Mouse (Mus musculus) spleen, adult 2 months (tissue): ENCODE results near the gene Atp7b. TPM values are rescaled to one million over a fixed set of nuclear protein-coding genes. Genes with fewer than 3 reads are reported as not detected.

ENCODE experiments used
- DNase-seq, 2 experiments: peaks; one replicate each; pipeline versions ENCODE4 v3.0.0 to v3.0.0-alpha.2; 2012 to 2021; ENCODE audit warnings: low spot score in 2 of 2, low read depth in 1 of 2
- H3K27ac ChIP-seq: fragments of 200-500 bp; 2 replicates; pipeline ENCODE4 v1.5.1; 2012; ENCODE audit warnings: low read length, inconsistent platforms; ENCODE audit not compliant: insufficient read depth
- H3K27me3 ChIP-seq: fragments of 200-500 bp; 2 replicates; pipeline ENCODE4 v1.6.1; 2012; ENCODE audit warnings: mild to moderate bottlenecking, moderate library complexity, low read length, inconsistent platforms; ENCODE audit not compliant: control insufficient read depth, insufficient read depth
- H3K36me3 ChIP-seq: fragments of 200-500 bp; 2 replicates; pipeline ENCODE4 v1.6.1; 2012; ENCODE audit warnings: mild to moderate bottlenecking, low read length, inconsistent platforms; ENCODE audit not compliant: control insufficient read depth, insufficient read depth
- H3K4me1 ChIP-seq: fragments of 200-500 bp; 2 replicates; pipeline ENCODE4 v1.6.1; 2011; ENCODE audit warnings: inconsistent platforms; ENCODE audit not compliant: control insufficient read depth, insufficient read depth, insufficient read length
- H3K4me3 ChIP-seq: fragments of 200-500 bp; 2 replicates; pipeline ENCODE4 v1.5.1; 2011; ENCODE audit warnings: mild to moderate bottlenecking, inconsistent platforms; ENCODE audit not compliant: insufficient read depth, insufficient read length; ENCODE audit errors: extremely low read depth
- CTCF ChIP-seq: fragments of 200-500 bp; IDR thresholded peaks from 2 replicates; pipeline ENCODE4 v1.5.1; 2011; ENCODE audit warnings: mild to moderate bottlenecking, inconsistent platforms; ENCODE audit not compliant: insufficient read depth, insufficient read length, insufficient replicate concordance; ENCODE audit errors: extremely low read depth
- POLR2A ChIP-seq: fragments of 200-500 bp; IDR thresholded peaks from 2 replicates; pipeline ENCODE4 v1.6.1; 2011; ENCODE audit warnings: low read depth, low read length, inconsistent platforms
- WGBS: fragments of 180-500 bp; shearing (Covaris S2); methylation state at CpG from one replicate; pipeline ENCODE4 v1.1.7; 2018; 5-methylcytosine and 5-hydroxymethylcytosine counted together
- polyA plus RNA-seq: library from polyadenylated mRNA; depleted of rRNA; stranded (reverse); fragments of >200 nt; gene quantifications from 2 replicates; pipeline ENCODE4 v1.2.3, GENCODE M21; 2012

Gene Atp7b
- polyA plus RNA-seq, 1 experiment, result 1.1 TPM

DNA sequence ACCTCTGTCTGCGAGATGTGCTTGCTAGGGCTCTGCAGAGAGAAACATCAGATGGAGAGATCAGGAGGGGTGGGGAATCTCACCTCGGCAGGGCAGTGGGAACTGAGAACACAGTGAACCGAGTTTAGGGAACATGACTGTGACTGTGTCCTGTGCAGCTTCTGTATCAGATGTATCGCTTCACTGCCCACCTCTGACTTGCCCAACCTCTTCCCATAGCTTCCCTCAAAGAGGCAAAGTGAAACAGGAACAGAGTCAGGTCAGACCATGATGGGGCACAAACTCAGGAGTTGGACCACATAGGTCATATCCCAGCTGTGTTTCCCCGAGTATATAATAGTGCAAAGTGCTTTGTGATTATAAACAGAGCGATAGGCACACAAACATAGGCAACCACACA is 53.7 kb downstream of the Atp7b start:
- Histone ChIP-seq H3K4me1 (no peaks in the 10 kb centered on the region), H3K36me3 (no peaks in the 10 kb centered on the region), H3K27me3 (no peaks in the 10 kb centered on the region), H3K4me3 (no peak overlapping the region), H3K27ac (no peak overlapping the region)
- no peak for DNase-seq
- WGBS, result 65% methylated on average over 6 of the region's 6 CpGs
- no peak for TF ChIP-seq POLR2A
- TF ChIP-seq CTCF, result no peak

DNA sequence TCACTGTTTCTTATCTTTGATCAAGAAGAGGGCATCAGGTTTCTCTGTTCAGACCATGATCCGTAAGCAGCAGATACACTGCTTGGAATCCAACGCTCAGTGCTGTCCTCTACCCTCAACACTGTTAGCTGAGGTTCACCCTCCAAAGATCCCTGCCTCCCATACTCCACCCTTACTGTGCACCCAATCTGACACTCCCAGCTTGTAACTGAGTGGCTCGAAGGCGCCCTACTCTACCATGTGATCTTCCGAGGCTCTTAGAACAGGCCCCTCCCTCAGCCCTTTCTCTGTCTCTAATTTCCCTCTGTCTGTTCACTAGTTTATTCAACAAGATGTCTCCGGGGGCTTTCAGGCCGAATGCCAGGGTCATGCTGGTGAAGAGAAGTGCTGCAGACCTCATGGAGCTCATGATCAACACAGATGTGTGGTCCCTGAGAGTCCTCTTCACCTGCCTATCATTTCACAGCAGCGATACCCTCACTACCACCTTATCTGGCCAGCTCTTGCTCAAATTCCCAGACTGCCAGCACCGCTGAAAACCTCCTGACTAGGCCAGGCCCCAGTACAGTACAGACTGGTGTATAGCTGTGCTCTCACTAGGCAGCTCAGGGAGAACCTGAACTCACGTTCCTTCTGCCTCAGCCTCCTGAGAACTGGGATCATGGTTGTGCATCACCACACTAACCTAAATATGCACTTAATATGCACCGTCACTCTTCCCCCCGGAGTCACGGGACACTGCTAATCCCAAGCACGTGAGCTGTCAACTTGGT is 55.2 kb downstream of the Atp7b start:
- DNase-seq, result no peak
- no peaks in the 10 kb centered on the region for H3K36me3 ChIP-seq
- no peaks in the 10 kb centered on the region for H3K4me1 ChIP-seq
- 87% methylated on average over 14 of the region's 14 CpGs for WGBS
- TF ChIP-seq POLR2A, result no peak
- TF ChIP-seq CTCF, result no peak
- no peak overlapping the region for H3K27ac ChIP-seq
- H3K4me3 ChIP-seq, result no peak overlapping the region
- no peaks in the 10 kb centered on the region for H3K27me3 ChIP-seq

DNA sequence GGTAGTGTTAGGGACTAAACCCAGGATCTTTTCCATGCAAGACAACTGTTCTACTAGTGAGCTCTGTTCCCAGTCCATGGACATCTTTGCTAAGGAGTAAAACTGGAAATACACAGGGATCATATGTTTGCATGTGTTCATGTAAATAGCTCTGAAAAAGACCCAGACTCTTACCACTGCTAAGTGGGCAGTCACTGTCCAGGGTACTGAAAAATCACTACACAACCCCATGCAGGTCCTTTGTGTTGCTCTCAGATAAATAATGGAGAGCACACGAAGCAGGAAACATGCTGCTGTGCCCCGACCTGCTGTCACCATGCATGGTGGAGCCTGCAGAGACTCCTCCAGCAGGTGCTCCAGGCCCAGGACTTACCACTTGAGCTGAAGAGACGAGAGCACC is 64.9 kb downstream of the Atp7b start:
- 37% methylated on average over 3 of the region's 3 CpGs for WGBS
- H3K27ac ChIP-seq, result no peak overlapping the region
- no peaks in the 10 kb centered on the region for H3K4me1 ChIP-seq
- no peaks in the 10 kb centered on the region for H3K27me3 ChIP-seq
- TF ChIP-seq CTCF, result no peak
- no peak for TF ChIP-seq POLR2A
- H3K4me3 ChIP-seq, result no peak overlapping the region
- no peaks in the 10 kb centered on the region for H3K36me3 ChIP-seq
- DNase-seq, result no peak

DNA sequence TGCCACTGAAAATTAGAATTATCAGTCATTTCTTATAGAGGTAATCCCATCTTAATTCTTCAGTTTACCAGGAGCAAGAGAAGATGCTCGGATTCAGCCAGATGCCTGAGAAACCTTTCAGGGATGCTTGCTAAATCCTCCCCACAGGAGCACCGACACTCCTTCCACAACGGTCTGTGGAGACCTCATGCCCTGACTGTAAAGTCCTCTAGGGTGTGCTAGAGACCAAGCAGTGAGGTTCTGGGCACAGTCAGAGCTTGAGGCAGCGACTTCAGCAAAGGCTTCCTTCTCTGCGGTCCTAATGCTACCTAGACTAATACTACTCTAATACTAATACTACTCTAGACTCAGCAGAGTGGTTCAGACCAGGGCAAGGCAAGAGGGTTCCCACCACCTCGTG is 67.9 kb downstream of the Atp7b start:
- H3K4me1 ChIP-seq, result no peaks in the 10 kb centered on the region
- TF ChIP-seq CTCF (peak; percentile 32; the same call in 1 of the 2 replicates), POLR2A (no peak)
- DNase-seq, result no peak
- H3K27me3 ChIP-seq, result no peaks in the 10 kb centered on the region
- no peak overlapping the region for H3K27ac ChIP-seq
- no peaks in the 10 kb centered on the region for H3K36me3 ChIP-seq
- H3K4me3 ChIP-seq, result no peak overlapping the region
- WGBS, result 19% methylated on average over 6 of the region's 6 CpGs

DNA sequence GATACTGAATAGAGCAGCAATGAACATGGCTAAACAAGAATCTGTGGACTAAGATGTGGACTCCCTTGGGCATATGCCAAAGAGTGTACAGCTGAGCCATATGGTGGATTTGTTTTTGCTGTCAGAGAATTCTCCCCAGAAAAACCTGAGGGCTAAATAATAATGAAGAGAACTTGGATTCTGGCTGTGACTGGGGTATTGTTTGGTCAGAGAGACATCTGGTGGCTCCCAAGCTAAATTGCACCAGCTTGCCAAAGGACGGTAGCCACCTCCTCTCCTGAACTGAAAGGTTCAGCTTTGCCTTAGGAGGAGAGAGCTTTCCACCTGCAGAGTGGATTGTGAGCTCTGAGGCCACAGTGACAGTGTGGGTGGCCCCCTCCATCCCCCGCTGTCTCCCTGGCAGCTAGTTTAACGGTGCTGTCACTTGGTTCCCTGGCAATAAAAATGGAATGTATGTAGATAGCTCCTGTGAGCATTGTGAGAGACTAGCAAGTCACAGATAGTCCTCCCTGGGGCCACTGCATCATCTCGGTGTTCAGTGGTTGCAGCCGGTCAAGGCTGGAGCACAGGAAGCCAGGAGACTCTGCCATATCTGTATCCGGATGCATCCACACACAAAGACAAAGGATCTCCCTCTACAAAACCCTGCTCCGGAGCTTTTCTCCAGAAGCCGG is 78.3 kb downstream of the Atp7b start:
- DNase-seq, result no peak
- Histone ChIP-seq H3K36me3 (no peaks in the 10 kb centered on the region), H3K27ac (no peak overlapping the region), H3K4me1 (no peaks in the 10 kb centered on the region), H3K4me3 (no peak overlapping the region), H3K27me3 (no peaks in the 10 kb centered on the region)
- no peak for TF ChIP-seq POLR2A
- TF ChIP-seq CTCF, result no peak
- 64% methylated on average over 8 of the region's 8 CpGs for WGBS

DNA sequence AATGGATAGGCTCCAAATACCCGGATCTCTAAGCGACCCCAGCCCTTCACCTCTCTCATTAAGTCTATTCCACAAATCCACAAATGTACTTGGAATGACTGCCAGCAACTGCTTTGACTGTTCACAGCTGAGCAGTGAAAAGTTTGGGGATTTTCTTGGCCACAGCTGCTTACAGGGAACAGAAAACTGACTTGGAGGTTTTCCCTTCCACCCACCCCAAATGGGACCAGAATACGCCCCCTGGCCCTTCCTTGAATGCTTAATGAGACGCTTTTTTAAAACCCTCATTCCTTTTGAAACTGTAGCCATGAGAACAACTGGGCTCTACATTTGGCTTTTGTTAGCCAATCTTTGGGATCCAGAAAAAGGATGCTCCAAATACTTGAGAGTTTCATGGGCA is 81.9 kb downstream of the Atp7b start:
- 70% methylated on average over 4 of the region's 4 CpGs for WGBS
- TF ChIP-seq CTCF (no peak), POLR2A (no peak)

DNA sequence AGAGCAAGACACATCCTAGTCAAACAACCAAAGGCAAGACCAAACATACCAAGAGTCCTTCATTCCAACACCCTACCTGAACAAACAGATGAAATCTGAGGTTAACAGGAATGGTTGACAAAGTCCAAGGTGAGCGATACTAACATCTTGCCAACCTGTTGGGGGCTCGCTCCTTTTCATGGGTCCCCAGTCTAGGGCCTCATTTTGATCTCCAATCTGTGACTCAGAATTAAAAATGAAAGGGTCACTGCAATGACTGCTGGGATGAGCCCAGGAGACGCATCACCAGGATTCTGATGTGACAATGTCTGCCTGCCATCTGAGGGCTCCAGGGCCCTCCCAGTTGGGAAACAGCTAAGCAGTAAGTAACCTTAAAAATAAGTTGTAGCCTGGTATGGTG is 90.6 kb downstream of the Atp7b start, which contains the start of gene Ccdc70:
Gene Ccdc70, plus strand, starts transcription at position 301 of the 400 bp plus-strand sequence.
- no peak for DNase-seq
- Histone ChIP-seq H3K27ac (no peak within 1 kb of the TSS), H3K27me3 (no peaks in the 10 kb centered on the region), H3K4me1 (no peaks in the 10 kb centered on the region), H3K36me3 (no peaks in the 10 kb centered on the region), H3K4me3 (no peak within 1 kb of the TSS)
- TF ChIP-seq POLR2A (no peak), CTCF (no peak)
- WGBS, result 93% methylated on average over 3 of the region's 3 CpGs

More for the DNA sequence above, 81.9 kb downstream of the Atp7b start:
- H3K4me1 ChIP-seq, result no peaks in the 10 kb centered on the region
- no peaks in the 10 kb centered on the region for H3K36me3 ChIP-seq
- no peaks in the 10 kb centered on the region for H3K27me3 ChIP-seq
- H3K4me3 ChIP-seq, result no peak overlapping the region
- no peak overlapping the region for H3K27ac ChIP-seq
- no peak for DNase-seq
